Mouse (Mus musculus): ENCODE results near the gene Cenpq. TPM values are rescaled to one million over a fixed set of nuclear protein-coding genes. Genes with fewer than 3 reads are reported as not detected.
A peak's percentile ranks its signal among the peaks of the same experiment; 100 is the strongest.

Cenpq gene
- total and polyA plus RNA-seq, 3 experiments, result 20.9 to 25.5 TPM; not detected in 1

GRCm38 (mm10) chr17:40903345-40903744, 31.5 kb downstream of the Cenpq start (continued):
- no peak for TF ChIP-seq GABPA (IDR thresholded peaks at IDR 0.05; ENCODE audit: low read depth, low read length)
- no peak for TF ChIP-seq POLR2AphosphoS5 (IDR thresholded peaks at IDR 0.05; ENCODE audit: borderline replicate concordance, low read depth, low read length)
- TF ChIP-seq USF2 (IDR thresholded peaks at IDR 0.05; ENCODE audit: borderline replicate concordance in 1 of 2, insufficient read depth in 1 of 2, low read depth in 1 of 2, low read length in 2 of 2), result no peak
- peak; percentile 45; the same call in 1 of the 2 replicates for TF ChIP-seq MXI1 (IDR thresholded peaks at IDR 0.05; ENCODE audit: low read depth, low read length)
- TF ChIP-seq CHD2 (IDR thresholded peaks at IDR 0.05; ENCODE audit: low read length), result no peak
- no peak for TF ChIP-seq ZMIZ1 (IDR thresholded peaks at IDR 0.05; ENCODE audit: low read depth, low read length)
- no peak for TF ChIP-seq MAZ (IDR thresholded peaks at IDR 0.05; ENCODE audit: low read depth, low read length)
- peak; percentile 78 for TF ChIP-seq ETS1 (IDR thresholded peaks at IDR 0.05; ENCODE audit: low read depth, low read length)
- TF ChIP-seq POLR2A (IDR thresholded peaks at IDR 0.05; ENCODE audit: control insufficient read depth in 1 of 2, insufficient read depth in 1 of 2, low read depth in 1 of 2, low read length in 2 of 2, poor library complexity in 1 of 2), result no peak
- no peak for TF ChIP-seq MEF2A (IDR thresholded peaks at IDR 0.05; ENCODE audit: extremely low read depth, insufficient replicate concordance, low read depth, low read length, poor library complexity, severe bottlenecking)
- TF ChIP-seq RAD21 (IDR thresholded peaks at IDR 0.05; ENCODE audit: low read depth, low read length), result no peak
- TF ChIP-seq CHD1 (IDR thresholded peaks at IDR 0.05; ENCODE audit: low read depth, low read length), result no peak
- no peak for TF ChIP-seq NELFE (IDR thresholded peaks at IDR 0.05; ENCODE audit: low read depth, low read length)
- TF ChIP-seq POLR2AphosphoS2 (IDR thresholded peaks at IDR 0.05; ENCODE audit: low read length), result no peak
- no peak for TF ChIP-seq SMC3 (IDR thresholded peaks at IDR 0.05; ENCODE audit: low read depth, low read length)
- peak; percentile 95 for TF ChIP-seq MYB (IDR thresholded peaks at IDR 0.05; ENCODE audit: low read depth, low read length)
- no peak for TF ChIP-seq KAT2A (conservative IDR thresholded peaks at IDR 0.05; ENCODE audit: low read depth, low read length)
- TF ChIP-seq JUND (IDR thresholded peaks at IDR 0.05; ENCODE audit: low read depth, low read length), result no peak
- TF ChIP-seq CTCF (IDR thresholded peaks at IDR 0.05 in 2 of 3, conservative IDR thresholded peaks at IDR 0.05 in 1 of 3; ENCODE audit: control insufficient read depth in 1 of 3, insufficient read depth in 1 of 3, low read depth in 2 of 3, low read length in 3 of 3, poor library complexity in 1 of 3, severe bottlenecking in 1 of 3), result no peak
- peak; percentile 95 to 96 for TF ChIP-seq EP300 (IDR thresholded peaks at IDR 0.05; ENCODE audit: low read depth in 1 of 2, low read length in 2 of 2)
- TF ChIP-seq TCF12 (IDR thresholded peaks at IDR 0.05; ENCODE audit: low read depth, low read length), result peak; percentile 90
- TF ChIP-seq SIN3A (IDR thresholded peaks at IDR 0.05; ENCODE audit: low read length), result peak; percentile 73

- H3K4me1 ChIP-seq (ENCODE audit: control insufficient read depth in 1 of 2, insufficient read depth in 2 of 2, low read length in 2 of 2), result peaks cover 4 to 8% of the 10 kb centered on the region in 2 experiments
- no peak overlapping the region for H3K9ac ChIP-seq (ENCODE audit: control insufficient read depth, low read depth, low read length, poor library complexity, severe bottlenecking)
Observed at GRCm38 (mm10) chr17:40899783-40900363, 35.0 kb downstream of the Cenpq start.

More at GRCm38 (mm10) chr17:40899783-40900363, 35.0 kb downstream of the Cenpq start:
- Histone ChIP-seq H3K27me3 (ENCODE audit: control insufficient read depth in 1 of 2, insufficient read depth in 2 of 2, low read length in 2 of 2) (no peaks in the 10 kb centered on the region), H3K9me3 (replicated peaks; ENCODE audit: insufficient read depth, low read length) (no peaks in the 10 kb centered on the region), H3K27ac (ENCODE audit: control insufficient read depth, low read depth, low read length) (no peak overlapping the region), H3K79me2 (ENCODE audit: control insufficient read depth, insufficient read depth, low read length, poor library complexity) (no peaks in the 10 kb centered on the region), H3K4me3 (ENCODE audit: control insufficient read depth in 1 of 2, insufficient read depth in 1 of 2, low read depth in 2 of 2, low read length in 2 of 2) (no peak overlapping the region), H3K36me3 (ENCODE audit: control insufficient read depth in 1 of 2, insufficient read depth in 2 of 2, low read length in 2 of 2) (peaks cover 0 to 19% of the 10 kb centered on the region in 2 experiments; a peak in 2 of 4 replicates)
- TF ChIP-seq EP300 (IDR thresholded peaks at IDR 0.05; ENCODE audit: low read depth in 1 of 2, low read length in 2 of 2), result peak in 1 of 2 experiments; percentile 17; a peak in 1 of 4 replicates
- TF ChIP-seq GATA1 (IDR thresholded peaks at IDR 0.05; ENCODE audit: low read depth, low read length), result 0 out of 2 replicates have a peak, but pooled peaks have one; percentile 22
- no peak for TF ChIP-seq MAX (IDR thresholded peaks at IDR 0.05; ENCODE audit: low read length)
- TF ChIP-seq NRF1 (IDR thresholded peaks at IDR 0.05; ENCODE audit: insufficient read depth, low read depth, low read length, poor library complexity, severe bottlenecking), result no peak
- peak; percentile 45; the same call in 1 of the 2 replicates for TF ChIP-seq TCF12 (IDR thresholded peaks at IDR 0.05; ENCODE audit: low read depth, low read length)
- no peak for TF ChIP-seq TBP (IDR thresholded peaks at IDR 0.05; ENCODE audit: low read depth, low read length)
- no peak for DNase-seq (ENCODE audit: low read depth, low spot score)
